19 mouse cellular contexts compared by ENCODE assay signal in the genomic region with DNA sequence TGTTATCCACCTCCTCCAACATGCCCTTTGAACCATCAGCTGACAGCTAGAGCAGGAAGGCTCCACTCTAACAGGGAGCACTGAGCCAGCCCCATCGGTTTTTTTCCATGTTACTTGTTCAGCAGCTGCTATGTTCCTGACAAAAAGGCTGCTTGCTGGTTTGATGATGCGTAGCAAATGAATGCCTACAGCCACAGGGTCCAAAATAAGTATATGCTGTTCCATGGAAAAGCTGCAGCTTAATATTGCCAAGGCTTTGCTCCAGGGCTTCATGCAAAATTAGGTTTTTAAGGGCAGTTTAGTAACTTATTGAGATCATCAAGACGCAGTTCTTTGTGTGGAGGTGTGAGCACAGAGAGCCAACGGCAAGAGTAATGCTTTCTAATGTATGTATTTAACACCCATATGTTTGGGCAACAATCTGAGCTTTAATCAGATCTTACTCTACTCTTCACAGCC. TPM values are rescaled to one million over a fixed set of nuclear protein-coding genes. Genes with fewer than 3 reads are reported as not detected.
A peak's percentile ranks its signal among the peaks of the same experiment; 100 is the strongest.
DNase-seq lines count a peak whose midpoint lies in the region; ATAC-seq lines count a peak whose summit lies in the region.
"Had no signal": no experiment of that assay in that cellular context is flagged by ENCODE, and none has a peak within 500 bp of the region (broad histone marks: within the 10 kb centered on the region; RNA-seq: fewer than 3 reads in every experiment).

No protein-coding gene starts in this region.

- H3K36me3 ChIP-seq in forebrain, embryonic 14.5 days (ENCODE audit: control insufficient read depth, insufficient read depth, low read length), result no peaks in the 10 kb centered on the region
- H3K36me3 ChIP-seq in forebrain, embryonic 11.5 days (ENCODE audit: control insufficient read depth, insufficient read depth, low read length), result no peaks in the 10 kb centered on the region
- no peaks in the 10 kb centered on the region for H3K36me3 ChIP-seq in neural tube, embryonic 11.5 days (ENCODE audit: control insufficient read depth, insufficient read depth, low read length)
- H3K36me3 ChIP-seq: midbrain, embryonic 12.5 days; stomach, embryonic 15.5 days had no signal

- peak; percentile 63 for DNase-seq in forebrain, embryonic 14.5 days (ENCODE audit: low spot score)
- DNase-seq in forebrain, embryonic 11.5 days (ENCODE audit: low spot score), result no peak
- no peak for DNase-seq in neural tube, embryonic 11.5 days (ENCODE audit: low spot score)
- DNase-seq in neural tube, embryonic 10.5 days (ENCODE audit: extremely low spot score, low spot score), result no peak
- DNase-seq in kidney, postnatal 36 days, result peak; percentile 53 to 54
- no peak for DNase-seq in layer of hippocampus, postnatal 10 days (ENCODE audit: low spot score in 2 of 2)
- no peak for DNase-seq in gastrocnemius, postnatal 4 days (ENCODE audit: low spot score in 2 of 2)
- DNase-seq in gastrocnemius, postnatal 10 days, result no peak
- DNase-seq: cerebellum, postnatal 25 days; heart, postnatal 10 days had no signal

- no peak overlapping the region for H3K27ac ChIP-seq in forebrain, embryonic 14.5 days (ENCODE audit: low read depth, low read length)
- no peak overlapping the region for H3K27ac ChIP-seq in forebrain, embryonic 11.5 days (ENCODE audit: low read depth, low read length)
- no peak overlapping the region for H3K27ac ChIP-seq in neural tube, embryonic 11.5 days (ENCODE audit: low read depth, low read length)
- H3K27ac ChIP-seq: midbrain, embryonic 12.5 days; stomach, embryonic 15.5 days had no signal

- H3K9me3 ChIP-seq in forebrain, embryonic 14.5 days (replicated peaks; ENCODE audit: control insufficient read depth, low read length), result no peaks in the 10 kb centered on the region
- no peaks in the 10 kb centered on the region for H3K9me3 ChIP-seq in forebrain, embryonic 11.5 days (ENCODE audit: control insufficient read depth, low read length)
- no peaks in the 10 kb centered on the region for H3K9me3 ChIP-seq in neural tube, embryonic 11.5 days (ENCODE audit: control insufficient read depth, low read length)
- H3K9me3 ChIP-seq: midbrain, embryonic 12.5 days; stomach, embryonic 15.5 days had no signal

- peak; percentile 32 for ATAC-seq in forebrain, embryonic 14.5 days
- no peak for ATAC-seq in forebrain, embryonic 11.5 days (replicated peaks; ENCODE audit: low FRiP score)
- peak; percentile 48 for ATAC-seq in neural tube, embryonic 11.5 days (ENCODE audit: insufficient read depth, low FRiP score, low TSS enrichment)
- ATAC-seq: activated CD4-positive, CD25-positive, alpha-beta regulatory T cell, adult 4 months had no signal

- peaks cover 4% of the 10 kb centered on the region; the same call in 1 of the 2 replicates for H3K4me1 ChIP-seq in forebrain, embryonic 14.5 days (ENCODE audit: control insufficient read depth, insufficient read depth, low read length)
- H3K4me1 ChIP-seq in forebrain, embryonic 11.5 days (replicated peaks; ENCODE audit: control insufficient read depth, insufficient read depth, low read length), result no peaks in the 10 kb centered on the region
- peaks cover 2% of the 10 kb centered on the region; the same call in 1 of the 2 replicates for H3K4me1 ChIP-seq in neural tube, embryonic 11.5 days (ENCODE audit: control insufficient read depth, insufficient read depth, low read length)
- H3K4me1 ChIP-seq: midbrain, embryonic 12.5 days; stomach, embryonic 15.5 days had no signal

- no peak overlapping the region for H3K4me2 ChIP-seq in forebrain, embryonic 14.5 days (ENCODE audit: low read length)
- no peak overlapping the region for H3K4me2 ChIP-seq in forebrain, embryonic 11.5 days (ENCODE audit: low read depth, low read length, severe bottlenecking)
- no peak overlapping the region for H3K4me2 ChIP-seq in neural tube, embryonic 11.5 days (ENCODE audit: low read depth)
- H3K4me2 ChIP-seq: midbrain, embryonic 12.5 days; stomach, embryonic 15.5 days had no signal

- no peak overlapping the region for H3K9ac ChIP-seq in forebrain, embryonic 14.5 days (ENCODE audit: low read length)
- no peak overlapping the region for H3K9ac ChIP-seq in forebrain, embryonic 11.5 days (ENCODE audit: low read length)
- no peak overlapping the region for H3K9ac ChIP-seq in neural tube, embryonic 11.5 days (ENCODE audit: low read length)
- H3K9ac ChIP-seq: midbrain, embryonic 12.5 days; stomach, embryonic 15.5 days had no signal

- no peaks in the 10 kb centered on the region for H3K27me3 ChIP-seq in forebrain, embryonic 14.5 days (replicated peaks; ENCODE audit: control insufficient read depth, insufficient read depth, low read length)
- H3K27me3 ChIP-seq in forebrain, embryonic 11.5 days (ENCODE audit: control insufficient read depth, insufficient read depth, low read length), result no peaks in the 10 kb centered on the region
- H3K27me3 ChIP-seq in neural tube, embryonic 11.5 days (ENCODE audit: control insufficient read depth, insufficient read depth, low read length), result no peaks in the 10 kb centered on the region
- H3K27me3 ChIP-seq: midbrain, embryonic 12.5 days; stomach, embryonic 15.5 days had no signal

- WGBS in forebrain, embryonic 14.5 days, result 39% methylated on average over 4 of the region's 4 CpGs
- WGBS in forebrain, embryonic 11.5 days, result 73% methylated on average over 4 of the region's 4 CpGs
- WGBS in neural tube, embryonic 11.5 days, result 63% methylated on average over 4 of the region's 4 CpGs

- no peak overlapping the region for H3K4me3 ChIP-seq in forebrain, embryonic 14.5 days (ENCODE audit: low read depth, low read length)
- no peak overlapping the region for H3K4me3 ChIP-seq in forebrain, embryonic 11.5 days (ENCODE audit: low read depth, low read length)
- no peak overlapping the region for H3K4me3 ChIP-seq in neural tube, embryonic 11.5 days (ENCODE audit: low read depth, low read length)
- H3K4me3 ChIP-seq: midbrain, embryonic 12.5 days; stomach, embryonic 15.5 days had no signal

RNA-seq across cellular contexts. Expression of a gene that starts 9.7 kb away (rescaled TPM):
- polyA plus RNA-seq in forebrain, embryonic 14.5 days (2014; fragmentation: Nextera tagmentation; extraction: Ambion mirVana), result 0.05 TPM in 1 of 2 replicates, not detected in the other
- polyA plus RNA-seq in forebrain, embryonic 11.5 days (2014; fragmentation: Nextera tagmentation; extraction: Ambion mirVana), result not detected in 2 replicates
- 0.05 and 0.07 TPM in 2 replicates for polyA plus RNA-seq in neural tube, embryonic 11.5 days (2014; fragmentation: Nextera tagmentation; extraction: Ambion mirVana)
- total RNA-seq in layer of hippocampus, postnatal 10 days (2021), result under 1 TPM in 1 of 2 experiments, not detected in 1; 0.09 TPM
- not detected for total RNA-seq in gastrocnemius, postnatal 4 days (2021)
- total RNA-seq in gastrocnemius, postnatal 10 days (2021), result not detected
- total RNA-seq: gastrocnemius, adult 18-20 months; heart, postnatal 10 days had no signal
- polyA plus RNA-seq: intestine, embryonic 14.5 days; midbrain, embryonic 12.5 days; stomach, embryonic 15.5 days had no signal

RNA-seq across cellular contexts. Expression of a gene that starts 25.5 kb away (rescaled TPM):
- polyA plus RNA-seq in forebrain, embryonic 14.5 days (2014; fragmentation: Nextera tagmentation; extraction: Ambion mirVana), result 4.6 and 8.0 TPM in 2 replicates
- polyA plus RNA-seq in forebrain, embryonic 11.5 days (2014; fragmentation: Nextera tagmentation; extraction: Ambion mirVana), result not detected in 2 replicates
- not detected in 2 replicates for polyA plus RNA-seq in neural tube, embryonic 11.5 days (2014; fragmentation: Nextera tagmentation; extraction: Ambion mirVana)
- total RNA-seq in layer of hippocampus, postnatal 10 days (2021), result 10 to 100 TPM in 1 of 2 experiments, 1 to 10 TPM in 1; 9.3 to 10.2 TPM
- total RNA-seq in gastrocnemius, postnatal 4 days (2021), result not detected
- total RNA-seq in gastrocnemius, postnatal 10 days (2021), result not detected
- total RNA-seq: adrenal gland, postnatal 4 days; gastrocnemius, adult 18-20 months; heart, postnatal 10 days had no signal
- polyA plus RNA-seq: activated CD4-positive, CD25-positive, alpha-beta regulatory T cell, adult 4 months; intestine, embryonic 14.5 days; limb, embryonic 14.5 days; liver, embryonic 16.5 days; thymus, postnatal 0 days had no signal

RNA-seq across cellular contexts. Expression of a gene that starts 38.6 kb away (rescaled TPM):
- polyA plus RNA-seq in forebrain, embryonic 14.5 days (2014; fragmentation: Nextera tagmentation; extraction: Ambion mirVana), result 257 and 259 TPM in 2 replicates
- 235 and 249 TPM in 2 replicates for polyA plus RNA-seq in forebrain, embryonic 11.5 days (2014; fragmentation: Nextera tagmentation; extraction: Ambion mirVana)
- polyA plus RNA-seq in neural tube, embryonic 11.5 days (2014; fragmentation: Nextera tagmentation; extraction: Ambion mirVana), result 247 and 250 TPM in 2 replicates
- 100 to 1,000 TPM; 141 to 146 TPM for total RNA-seq in layer of hippocampus, postnatal 10 days (2021)
- 10 to 100 TPM; 33.7 to 37.5 TPM for total RNA-seq in gastrocnemius, postnatal 4 days (2021)
- 10 to 100 TPM; 14.0 to 20.2 TPM for total RNA-seq in gastrocnemius, postnatal 10 days (2021)

Comparison
In these comparisons a context has a peak if more than half of its experiments do, and no peak if none do; other contexts are left out.
1. DNase-seq: peak in forebrain, embryonic 14.5 days (single experiment) and kidney, postnatal 36 days (2 of 2); none in forebrain, embryonic 11.5 days (single experiment), neural tube, embryonic 11.5 days (single experiment), neural tube, embryonic 10.5 days (single experiment), layer of hippocampus, postnatal 10 days (0 of 2), gastrocnemius, postnatal 4 days (0 of 2) and gastrocnemius, postnatal 10 days (single experiment).
2. RNA of a gene that starts 25.5 kb away (total RNA-seq): 9.3 to 10.2 TPM in layer of hippocampus, postnatal 10 days; not detected in gastrocnemius, postnatal 10 days and not detected in gastrocnemius, postnatal 4 days; every median in the first group is over 4 times any median in the second.